Mouse (Mus musculus): Measurements from ENCODE around the gene Obsl1. TPM values are rescaled to one million over a fixed set of nuclear protein-coding genes. Genes with fewer than 3 reads are reported as not detected.

Obsl1 gene
- polyA plus RNA-seq (2017; shearing (Covaris generic)): under 1 TPM in 1 of 2 experiments, not detected in 1; 0.10 TPM

DNA sequence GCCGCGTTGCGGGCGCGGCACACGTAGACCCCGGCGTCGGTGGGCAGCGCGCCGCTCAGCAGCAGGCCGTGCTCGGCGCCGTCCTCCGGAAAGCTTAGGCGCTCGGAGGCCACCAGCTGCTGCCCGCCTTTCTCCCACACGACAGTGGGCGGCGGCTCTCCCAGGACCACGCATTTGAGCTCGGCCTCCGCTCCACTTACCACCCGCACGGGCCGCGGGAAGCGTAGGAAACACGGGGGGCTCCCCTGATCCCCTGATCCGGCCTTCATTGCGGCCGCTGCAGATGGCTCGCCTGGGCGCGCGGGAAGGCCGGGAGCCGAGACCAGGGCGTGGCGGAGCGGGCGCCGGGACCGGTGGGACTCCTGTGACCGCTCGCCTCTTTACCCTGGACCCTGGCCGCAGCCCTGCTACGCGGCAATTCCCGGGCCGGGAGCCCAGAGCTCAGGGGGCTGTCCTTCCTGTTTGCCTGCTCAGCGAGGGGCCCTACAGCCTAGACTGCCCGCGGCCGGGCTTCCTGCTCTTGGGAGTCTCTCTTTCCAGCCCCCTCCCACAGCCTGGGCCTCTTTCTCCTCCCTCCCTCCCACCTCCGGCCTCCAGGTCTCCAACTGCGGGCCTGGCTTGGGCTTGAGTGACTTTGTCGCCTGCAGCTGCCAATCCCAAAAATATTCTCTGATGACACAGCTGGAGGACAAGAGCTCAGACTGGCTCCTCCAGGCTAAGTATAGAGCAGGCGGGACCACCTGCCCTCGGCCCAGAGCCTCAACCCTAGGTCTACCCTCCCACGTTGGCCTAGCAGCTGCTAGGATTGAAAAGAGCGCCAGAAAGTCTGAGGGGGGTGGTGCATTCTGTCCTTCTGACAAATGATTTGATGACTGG lies at the start of gene Obsl1:
Gene Obsl1 (minus strand): TSS at position 497 of the 876 bp plus-strand sequence.

DNA sequence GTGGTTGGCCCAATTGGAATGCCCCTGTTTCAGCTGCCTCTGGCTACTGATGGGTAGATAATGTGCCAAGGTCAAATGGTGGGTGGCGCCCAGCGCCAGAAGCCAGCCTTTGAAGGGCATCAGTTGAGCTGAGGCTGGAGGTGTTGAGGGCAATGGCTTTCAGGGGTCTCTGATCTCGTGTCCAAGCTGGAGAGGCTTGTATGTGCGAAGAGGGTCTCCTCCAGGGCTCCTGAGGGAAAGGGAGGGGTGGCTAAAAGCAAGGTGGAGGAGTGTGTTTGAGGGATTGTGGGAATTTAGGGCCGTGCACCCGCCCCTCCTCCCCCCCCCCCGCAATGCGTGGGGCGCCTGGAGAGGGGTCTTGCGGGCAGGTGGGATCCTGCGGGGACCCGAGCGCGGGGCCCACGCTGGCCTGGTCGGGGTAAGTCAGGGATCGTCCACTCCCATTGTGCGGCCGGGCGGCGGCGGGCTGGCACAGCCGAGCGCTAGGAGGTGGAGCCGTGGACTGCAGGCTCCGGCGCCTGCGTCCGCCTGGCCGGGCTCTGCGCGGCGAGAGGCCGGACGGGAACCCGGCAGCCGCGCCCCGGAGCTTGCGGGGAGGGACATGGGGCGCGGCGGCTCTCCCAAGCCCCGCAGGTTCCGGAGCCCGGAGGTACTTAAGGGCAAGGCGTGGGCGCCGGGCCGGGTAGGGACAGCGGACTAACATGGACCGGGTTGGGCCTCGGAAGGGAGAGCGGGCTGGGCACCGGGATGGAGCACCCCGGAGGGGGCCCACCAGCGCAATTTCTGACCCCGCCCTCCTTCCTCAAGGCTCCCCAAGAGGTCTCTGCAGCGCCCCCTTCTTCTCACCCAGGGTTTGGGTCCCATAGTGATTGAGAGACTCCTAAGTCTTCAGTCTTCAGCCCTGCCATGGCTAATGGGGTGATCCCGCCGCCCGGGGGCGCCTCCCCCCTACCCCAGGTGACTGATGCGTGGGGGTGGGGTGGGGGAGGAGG lies 40.0 kb upstream of the Obsl1 start, which contains the start of gene Slc4a3:
Gene Slc4a3 (plus strand): TSS at position 302 of the 992 bp plus-strand sequence.

DNA sequence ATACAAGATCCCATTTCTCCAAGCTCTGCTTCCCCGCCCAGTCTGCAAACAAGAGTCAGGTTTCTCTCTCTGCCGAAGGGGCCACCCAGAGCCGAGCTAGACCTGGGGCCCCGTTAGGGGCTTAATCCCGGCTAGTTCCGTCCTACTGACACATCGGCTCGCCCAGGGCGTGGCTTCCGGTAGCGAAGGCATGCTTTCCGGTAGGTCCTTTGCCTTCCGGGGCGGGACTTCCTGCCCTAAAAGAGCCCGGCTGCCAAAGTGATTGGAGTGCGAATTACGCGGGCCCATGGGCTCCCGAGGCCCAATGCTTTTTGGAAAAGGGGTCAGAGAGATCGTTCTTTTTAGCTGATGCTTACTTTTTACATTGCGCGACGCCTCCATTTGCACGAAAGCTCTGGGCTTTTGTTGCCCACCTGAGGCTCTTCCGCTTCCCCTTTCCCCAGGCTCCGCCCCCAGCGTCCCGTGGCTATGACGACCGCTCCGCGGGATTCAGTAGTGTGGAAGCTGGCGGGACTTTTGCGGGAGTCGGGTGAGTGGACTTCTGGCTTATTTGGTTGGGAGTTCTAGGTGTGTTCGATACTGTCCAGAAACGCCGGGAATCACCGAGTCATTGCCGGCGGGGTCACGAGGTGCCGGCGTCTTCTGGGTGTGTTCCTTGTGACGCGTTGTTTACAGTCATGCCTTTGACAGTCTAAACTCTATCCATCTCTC lies 15.2 kb upstream of the Obsl1 start, which contains the start of gene Stk11ip:
Gene Stk11ip (plus strand): TSS at position 209 of the 711 bp plus-strand sequence.

DNA sequence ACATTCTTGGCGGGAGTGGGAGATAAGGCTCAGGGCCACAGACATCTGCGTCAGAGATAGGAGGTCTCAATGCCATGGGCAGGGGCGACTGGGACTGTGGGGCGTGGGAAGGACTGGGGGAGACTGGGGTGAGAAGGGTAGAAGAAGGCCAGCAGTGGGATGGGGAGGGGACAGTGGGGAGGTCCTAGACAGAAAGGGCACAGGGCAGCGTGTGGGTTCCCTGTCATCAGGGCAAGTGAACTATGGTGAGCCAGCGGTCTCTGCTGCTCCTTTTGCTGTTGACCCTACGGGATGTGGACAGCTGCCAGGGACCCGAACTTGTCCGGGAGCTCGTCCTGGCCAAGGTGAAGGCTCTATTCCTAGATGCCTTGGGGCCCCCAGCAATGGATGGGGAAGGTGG lies 754 bp upstream of the Obsl1 start, which contains the start of gene Inha:
Gene Inha (plus strand): TSS at position 72 of the 400 bp plus-strand sequence.

DNA sequence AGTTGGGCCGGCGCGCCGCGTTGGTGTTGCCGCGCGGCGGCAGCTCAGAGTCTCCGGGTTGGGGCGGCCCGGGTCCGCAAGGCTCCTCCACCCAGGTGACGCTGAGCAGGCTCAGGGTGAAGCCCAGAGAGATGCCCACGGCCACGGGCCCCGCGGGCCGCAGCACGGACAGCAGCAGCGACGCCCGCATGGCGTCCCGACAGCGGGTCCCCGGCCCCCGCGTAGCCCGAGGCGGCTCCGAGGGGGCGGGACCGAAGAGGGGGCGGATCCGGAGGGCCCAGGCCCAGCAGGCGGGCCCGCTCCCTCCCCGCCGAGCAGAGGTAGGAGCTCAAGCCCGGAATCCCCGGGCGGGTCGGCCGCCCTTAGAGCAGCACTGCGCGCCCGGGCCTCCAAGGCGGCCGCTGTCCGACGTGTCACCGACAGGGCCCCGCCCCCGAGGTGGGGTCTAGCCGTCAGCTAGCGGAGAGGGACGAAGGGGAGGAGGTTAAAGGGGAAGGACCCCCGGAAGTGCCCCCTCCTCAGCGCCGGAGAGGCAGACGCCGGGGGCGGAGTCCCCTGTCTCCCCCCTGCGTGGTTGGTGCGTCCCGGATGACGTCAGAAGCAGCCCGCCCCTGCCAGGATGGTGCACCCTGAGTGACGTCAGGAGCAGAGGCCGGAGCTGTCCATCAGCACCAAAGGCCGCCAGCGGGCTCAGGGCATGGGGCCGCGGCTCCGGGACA lies 27.2 kb downstream of the Obsl1 start, which contains the start of the genes Chpf and Tmem198:
Gene Chpf (minus strand): TSS at position 392 of the 719 bp plus-strand sequence.
Gene Tmem198 (plus strand): TSS at position 617 of the 719 bp plus-strand sequence.

DNA sequence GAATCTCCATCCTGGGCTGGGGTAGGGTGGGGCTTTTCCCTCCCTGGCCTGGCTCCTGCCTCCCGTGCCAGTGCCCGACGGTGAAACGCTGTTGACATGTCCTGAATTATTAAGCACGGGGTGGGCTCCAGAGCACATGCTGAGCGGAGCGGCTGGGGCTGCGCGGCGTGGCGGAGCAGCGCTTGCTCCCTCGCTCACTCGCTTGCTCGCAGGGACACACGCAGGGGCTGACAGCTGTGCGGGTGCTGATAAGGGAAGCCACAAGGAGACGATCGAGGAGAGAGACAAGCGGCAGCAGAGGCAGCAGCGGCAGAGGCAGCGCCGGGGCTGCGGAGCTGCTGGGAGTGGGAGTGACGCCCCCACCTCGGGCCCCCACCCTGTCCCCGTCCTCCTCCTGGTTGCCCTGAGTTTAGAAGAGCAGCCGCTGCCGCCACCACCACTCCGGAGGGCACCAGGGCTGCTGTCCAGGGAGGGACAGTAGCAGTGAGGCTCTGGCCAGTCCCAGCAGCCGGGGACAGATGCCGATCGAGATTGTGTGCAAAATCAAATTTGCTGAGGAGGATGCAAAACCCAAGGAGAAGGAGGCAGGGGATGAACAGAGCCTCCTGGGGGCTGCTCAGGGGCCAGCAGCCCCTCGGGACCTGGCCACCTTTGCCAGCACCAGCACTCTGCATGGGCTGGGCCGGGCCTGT lies 55.8 kb downstream of the Obsl1 start, which contains the start of gene Asic4:
Gene Asic4 (plus strand): TSS at position 123 of the 692 bp plus-strand sequence.

DNA sequence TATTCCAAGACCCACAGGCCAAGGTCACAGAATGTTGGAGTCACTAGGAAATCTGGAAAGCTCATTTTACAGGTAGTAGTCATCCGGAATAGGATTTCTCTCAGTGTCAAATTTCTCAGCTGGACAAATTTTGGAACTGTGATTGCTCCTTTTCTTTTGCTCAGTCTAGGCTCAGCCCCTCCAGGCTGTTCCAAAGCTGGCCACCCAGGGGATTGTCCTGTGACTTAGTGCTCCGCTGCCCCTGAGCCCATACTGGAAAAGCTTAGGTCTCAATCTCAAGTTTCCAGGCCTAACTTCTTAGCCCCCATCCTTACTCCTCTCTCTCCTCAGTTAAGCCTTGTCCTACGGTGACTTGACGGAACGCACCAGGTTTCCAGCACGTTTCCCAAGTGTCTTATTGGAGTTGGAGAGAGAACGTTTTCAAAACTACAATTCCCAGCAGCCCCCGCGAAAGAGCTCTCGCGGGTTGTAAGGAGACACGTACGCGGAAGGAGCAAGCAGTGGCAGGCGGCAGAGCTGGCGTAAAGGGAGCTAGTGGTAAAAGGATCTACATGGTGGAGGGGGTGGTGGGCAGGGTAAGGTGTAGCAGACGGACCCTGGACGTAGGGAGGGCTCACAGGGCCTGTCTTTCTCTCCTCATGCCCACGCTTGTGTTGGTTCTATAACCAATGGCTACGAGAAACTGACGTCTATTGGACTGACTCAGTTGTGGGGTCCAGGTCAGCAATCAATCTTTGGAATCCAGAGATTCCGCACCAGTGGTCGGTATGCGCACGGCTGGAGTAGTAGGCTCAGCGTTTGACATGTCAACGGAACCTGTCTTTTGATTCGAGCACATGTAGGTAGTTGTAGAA lies 70.5 kb downstream of the Obsl1 start, which contains the start of gene Gmppa:
Gene Gmppa (plus strand): TSS at position 456 of the 854 bp plus-strand sequence.

Other genes with a start within 250 kb of the Obsl1 start
- gene Ptprn, start 241.9 kb downstream of the Obsl1 start, polyA plus RNA-seq (2017; shearing (Covaris generic)): under 1 TPM; 0.18 to 0.71 TPM
- not detected for gene Resp18, start 228.0 kb downstream of the Obsl1 start, polyA plus RNA-seq (2017; shearing (Covaris generic))
- 10 to 100 TPM; 71.2 TPM for gene Dnpep, start 188.5 kb downstream of the Obsl1 start, polyA plus RNA-seq (2017; shearing (Covaris generic))
- under 1 TPM in 1 of 2 experiments, not detected in 1; 0.16 TPM for gene Des, start 146.1 kb downstream of the Obsl1 start, polyA plus RNA-seq (2017; shearing (Covaris generic))
- under 1 TPM; 0.29 to 0.54 TPM for gene Speg, start 131.2 kb downstream of the Obsl1 start, polyA plus RNA-seq (2017; shearing (Covaris generic))
- 10 to 100 TPM; 68.6 to 74.4 TPM for gene Gmppa, start 70.5 kb downstream of the Obsl1 start, polyA plus RNA-seq (2017; shearing (Covaris generic))
- under 1 TPM in 1 of 2 experiments, not detected in 1; 0.07 TPM for gene Asic4, start 56.0 kb downstream of the Obsl1 start, polyA plus RNA-seq (2017; shearing (Covaris generic))
- 10 to 100 TPM; 24.7 to 38.0 TPM for gene Chpf, start 27.1 kb downstream of the Obsl1 start, polyA plus RNA-seq (2017; shearing (Covaris generic))
- 1 to 10 TPM in 1 of 2 experiments, under 1 TPM in 1; 0.98 to 2.0 TPM for gene Tmem198, start 26.9 kb downstream of the Obsl1 start, polyA plus RNA-seq (2017; shearing (Covaris generic))
- not detected for gene Inha, start 625 bp upstream of the Obsl1 start, polyA plus RNA-seq (2017; shearing (Covaris generic))
- 10 to 100 TPM; 17.0 to 21.3 TPM for gene Stk11ip, start 15.1 kb upstream of the Obsl1 start, polyA plus RNA-seq (2017; shearing (Covaris generic))
- under 1 TPM in 1 of 2 experiments, not detected in 1; 0.05 TPM for gene Slc4a3, start 39.8 kb upstream of the Obsl1 start, polyA plus RNA-seq (2017; shearing (Covaris generic))